Mouse (Mus musculus): ENCODE results near the gene Slc29a1. TPM values are rescaled to one million over a fixed set of nuclear protein-coding genes. Genes with fewer than 3 reads are reported as not detected.
"Not testable (repeated sequence)": the region's sequence is repeated elsewhere in the genome, so short reads cannot be mapped to it uniquely, and the experiment has no call there.

The Slc29a1 gene
- polyA plus RNA-seq, 1 experiment: 72.2 TPM

DNA sequence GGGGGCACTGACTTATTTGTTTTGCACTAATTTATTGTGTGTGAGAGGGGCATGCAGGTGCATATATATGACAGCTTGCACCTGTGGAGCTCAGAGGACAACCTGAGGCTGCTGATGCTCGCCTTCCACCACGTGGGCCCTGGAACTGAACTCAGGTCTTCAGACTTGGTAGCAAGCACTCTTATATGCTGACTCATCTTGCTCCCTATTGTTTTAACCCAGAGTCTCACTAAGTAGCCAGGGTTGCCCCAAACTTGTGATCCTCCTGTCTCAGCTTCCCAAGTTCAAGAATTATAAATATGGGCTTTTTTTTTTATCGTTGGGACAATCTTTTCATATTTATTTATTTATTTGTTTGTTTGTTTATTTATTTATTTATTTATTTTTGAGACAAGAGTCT lies 31.6 kb upstream of the Slc29a1 start:
- no peak for TF ChIP-seq CTCF (IDR thresholded peaks at IDR 0.05; ENCODE audit: borderline replicate concordance, insufficient read depth, low read depth, low read length)
- TF ChIP-seq POLR2A (IDR thresholded peaks at IDR 0.05; ENCODE audit: borderline replicate concordance, insufficient read depth, low read length): no peak
- Histone ChIP-seq H3K4me3 (replicated peaks; ENCODE audit: insufficient read depth, low read depth, low read length) (no peak overlapping the region), H3K27me3 (ENCODE audit: control insufficient read depth, insufficient read depth, low read length) (no peaks in the 10 kb centered on the region), H3K4me1 (ENCODE audit: control insufficient read depth, insufficient read depth, low read length) (peaks cover 3% of the 10 kb centered on the region), H3K27ac (ENCODE audit: insufficient read depth, low read length) (no peak overlapping the region)
- no peak for DNase-seq
- 77% methylated on average over 3 of the region's 3 CpGs for WGBS

DNA sequence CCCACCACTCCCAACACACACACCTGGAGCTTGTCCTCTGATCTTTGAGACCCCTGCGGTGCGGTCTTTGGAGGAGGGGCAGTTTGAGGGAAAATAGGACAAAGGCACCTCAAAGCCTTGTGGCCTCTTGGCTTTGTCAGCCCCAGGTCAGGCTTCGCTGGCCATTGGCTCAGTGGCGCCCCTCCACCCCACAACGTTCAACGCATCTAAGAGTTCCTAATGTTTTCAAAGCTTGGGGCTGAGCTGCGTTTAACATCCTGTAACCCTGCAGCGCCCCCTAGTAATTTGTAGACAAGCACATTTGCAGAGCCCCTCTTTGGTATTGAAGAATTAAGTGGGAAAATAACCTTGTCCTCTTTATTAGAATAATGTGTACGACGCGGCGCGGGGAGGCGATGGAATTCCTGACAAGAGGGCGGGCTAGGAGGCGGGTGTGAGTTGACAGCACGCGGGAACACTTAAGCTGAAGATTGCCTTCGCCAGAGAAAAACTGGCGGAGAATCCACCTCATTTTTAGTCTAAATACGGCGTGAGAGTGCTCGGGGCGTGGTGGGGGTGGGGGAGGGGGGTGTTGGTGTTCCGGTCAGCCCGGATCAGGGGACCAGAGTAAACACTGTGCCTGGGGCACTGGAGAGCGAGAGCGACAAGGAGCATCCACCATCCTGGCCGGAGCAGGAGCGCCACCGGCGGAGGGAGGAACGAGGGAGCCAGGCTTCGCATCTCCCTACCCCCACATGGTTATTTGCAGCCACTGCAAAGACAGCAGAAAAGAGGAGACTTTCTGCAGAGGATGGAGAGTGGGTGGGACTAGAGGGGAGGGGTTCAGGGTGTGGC lies 30.7 kb upstream of the Slc29a1 start:
- peak overlapping the region; percentile 62 for H3K4me3 ChIP-seq (replicated peaks; ENCODE audit: insufficient read depth, low read depth, low read length)
- TF ChIP-seq POLR2A (IDR thresholded peaks at IDR 0.05; ENCODE audit: borderline replicate concordance, insufficient read depth, low read length) (peak; percentile 62), CTCF (IDR thresholded peaks at IDR 0.05; ENCODE audit: borderline replicate concordance, insufficient read depth, low read depth, low read length) (peak; percentile 57; the same call in 1 of the 2 replicates)
- H3K27ac ChIP-seq (ENCODE audit: insufficient read depth, low read length): 0 out of 2 replicates have a peak overlapping the region, but pooled peaks have one; percentile 24
- H3K4me1 ChIP-seq (ENCODE audit: control insufficient read depth, insufficient read depth, low read length): peaks cover 3% of the 10 kb centered on the region
- DNase-seq: peak; percentile 79 to 81
- 2% methylated on average over 34 of the region's 34 CpGs for WGBS
- no peaks in the 10 kb centered on the region for H3K27me3 ChIP-seq (ENCODE audit: control insufficient read depth, insufficient read depth, low read length)

- Histone ChIP-seq H3K27ac (ENCODE audit: insufficient read depth, low read length) (no peak overlapping the region), H3K4me1 (ENCODE audit: control insufficient read depth, insufficient read depth, low read length) (peaks cover 3% of the 10 kb centered on the region), H3K27me3 (ENCODE audit: control insufficient read depth, insufficient read depth, low read length) (no peaks in the 10 kb centered on the region), H3K4me3 (replicated peaks; ENCODE audit: insufficient read depth, low read depth, low read length) (peak overlapping the region; percentile 62)
- DNase-seq: no peak
- no peak for TF ChIP-seq POLR2A (IDR thresholded peaks at IDR 0.05; ENCODE audit: borderline replicate concordance, insufficient read depth, low read length)
- no peak for TF ChIP-seq CTCF (IDR thresholded peaks at IDR 0.05; ENCODE audit: borderline replicate concordance, insufficient read depth, low read depth, low read length)
- 51% methylated on average over 13 of the region's 13 CpGs for WGBS
These were observed 29.8 kb upstream of the Slc29a1 start for GRCm38 (mm10) chr17:45628885-45629855.

- Histone ChIP-seq H3K27me3 (ENCODE audit: control insufficient read depth, insufficient read depth, low read length) (no peaks in the 10 kb centered on the region), H3K27ac (ENCODE audit: insufficient read depth, low read length) (no peak overlapping the region), H3K4me3 (replicated peaks; ENCODE audit: insufficient read depth, low read depth, low read length) (no peak overlapping the region), H3K4me1 (ENCODE audit: control insufficient read depth, insufficient read depth, low read length) (peaks cover 3% of the 10 kb centered on the region)
- TF ChIP-seq POLR2A (IDR thresholded peaks at IDR 0.05; ENCODE audit: borderline replicate concordance, insufficient read depth, low read length): no peak
- no peak for TF ChIP-seq CTCF (IDR thresholded peaks at IDR 0.05; ENCODE audit: borderline replicate concordance, insufficient read depth, low read depth, low read length)
- DNase-seq: no peak
- 64% methylated on average over 3 of the region's 3 CpGs for WGBS
These were observed 28.8 kb upstream of the Slc29a1 start for GRCm38 (mm10) chr17:45628160-45628559.

- Histone ChIP-seq H3K27ac (ENCODE audit: insufficient read depth, low read length) (no peak overlapping the region), H3K4me3 (replicated peaks; ENCODE audit: insufficient read depth, low read depth, low read length) (no peak overlapping the region), H3K27me3 (ENCODE audit: control insufficient read depth, insufficient read depth, low read length) (no peaks in the 10 kb centered on the region), H3K4me1 (ENCODE audit: control insufficient read depth, insufficient read depth, low read length) (peaks cover 3% of the 10 kb centered on the region)
- DNase-seq: peak; percentile 65 to 71
- TF ChIP-seq CTCF (IDR thresholded peaks at IDR 0.05; ENCODE audit: borderline replicate concordance, insufficient read depth, low read depth, low read length) (peak; percentile 75), POLR2A (IDR thresholded peaks at IDR 0.05; ENCODE audit: borderline replicate concordance, insufficient read depth, low read length) (no peak)
- WGBS: 16% methylated on average over 15 of the region's 15 CpGs
These were observed 27.2 kb upstream of the Slc29a1 start for GRCm38 (mm10) chr17:45626577-45627134.

- DNase-seq: not testable (repeated sequence)
These were observed 24.0 kb upstream of the Slc29a1 start for GRCm38 (mm10) chr17:45623425-45623824.

GRCm38 (mm10) chr17:45619386-45620256 lies 20.2 kb upstream of the Slc29a1 start:
- Histone ChIP-seq H3K4me1 (ENCODE audit: control insufficient read depth, insufficient read depth, low read length) (no peaks in the 10 kb centered on the region), H3K4me3 (replicated peaks; ENCODE audit: insufficient read depth, low read depth, low read length) (no peak overlapping the region), H3K27me3 (ENCODE audit: control insufficient read depth, insufficient read depth, low read length) (no peaks in the 10 kb centered on the region), H3K27ac (ENCODE audit: insufficient read depth, low read length) (no peak overlapping the region)
- 53% methylated on average over 20 of the region's 20 CpGs for WGBS
- no peak for DNase-seq
- TF ChIP-seq CTCF (IDR thresholded peaks at IDR 0.05; ENCODE audit: borderline replicate concordance, insufficient read depth, low read depth, low read length) (no peak), POLR2A (IDR thresholded peaks at IDR 0.05; ENCODE audit: borderline replicate concordance, insufficient read depth, low read length) (no peak)

More at GRCm38 (mm10) chr17:45623425-45623824, 24.0 kb upstream of the Slc29a1 start:
- H3K27ac ChIP-seq (ENCODE audit: insufficient read depth, low read length); H3K4me1 ChIP-seq (ENCODE audit: control insufficient read depth, insufficient read depth, low read length); H3K27me3 ChIP-seq (ENCODE audit: control insufficient read depth, insufficient read depth, low read length); H3K4me3 ChIP-seq (replicated peaks; ENCODE audit: insufficient read depth, low read depth, low read length): not testable (repeated sequence)
- WGBS: 91% methylated on average over 8 of the region's 8 CpGs
